Mouse (Mus musculus): Measurements from ENCODE around the gene Serpina3m. TPM values are rescaled to one million over a fixed set of nuclear protein-coding genes. Genes with fewer than 3 reads are reported as not detected.
A peak's percentile ranks its signal among the peaks of the same experiment; 100 is the strongest.

Gene Serpina3m
- polyA plus RNA-seq, 1 experiment from 2014 or later = not detected

DNA sequence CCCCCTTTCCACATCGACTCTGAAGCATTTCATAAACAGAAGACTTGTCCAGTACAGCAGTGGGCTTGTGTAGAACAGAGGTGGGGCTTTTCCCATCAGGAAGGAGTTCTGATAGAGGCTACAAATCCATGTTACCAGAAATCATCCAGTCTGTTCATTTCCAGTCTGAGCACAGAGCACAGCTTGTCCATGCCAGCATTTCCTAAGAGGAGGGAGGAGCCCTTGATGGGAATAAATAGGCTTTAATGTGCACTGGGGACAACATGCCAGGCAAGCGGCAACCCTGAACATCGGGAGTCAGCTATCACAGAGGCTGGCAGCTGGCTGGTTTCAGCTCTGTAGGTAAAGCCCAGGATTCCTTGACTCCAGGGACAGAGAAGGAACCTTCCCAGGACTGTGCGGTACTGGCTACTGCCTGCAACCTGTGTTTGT is 68.2 kb downstream of the Serpina3m start, which contains the start of gene Serpina3n:
TSS of gene Serpina3n (plus strand) at position 276 of the 432 bp plus-strand sequence.
- Histone ChIP-seq H3K9ac (no peak within 1 kb of the TSS), H3K4me2 (replicated peaks) (no peak within 1 kb of the TSS), H3K27me3 (replicated peaks) (no peaks in the 10 kb centered on the region), H3K9me3 (no peaks in the 10 kb centered on the region), H3K4me3 (no peak within 1 kb of the TSS), H3K36me3 (no peaks in the 10 kb centered on the region), H3K27ac (no peak within 1 kb of the TSS), H3K4me1 (no peaks in the 10 kb centered on the region)
- WGBS = 63% methylated on average over 4 of the region's 4 CpGs
- ATAC-seq (ENCODE audit: low FRiP score, low read depth) = no peak

DNA sequence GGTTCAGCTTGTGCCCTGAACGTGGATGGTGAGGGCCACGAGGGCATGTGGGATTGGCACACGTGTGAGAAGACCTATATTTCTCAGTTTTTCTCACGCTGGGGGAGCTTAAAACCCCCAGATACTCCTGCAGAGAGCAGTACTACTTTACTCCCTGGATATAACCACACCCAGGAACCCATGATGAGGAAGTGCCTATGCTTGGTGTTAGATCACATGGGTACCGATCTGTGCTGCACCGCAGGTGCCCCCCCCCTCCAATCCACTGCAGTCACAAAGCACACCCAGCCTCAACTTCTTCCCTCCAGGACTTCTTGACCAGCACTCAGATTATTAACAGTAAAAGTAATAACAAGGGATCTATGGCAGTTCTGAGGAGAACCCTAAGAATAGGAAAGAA is 74.2 kb downstream of the Serpina3m start:
- no peak overlapping the region for H3K27ac ChIP-seq
- H3K4me1 ChIP-seq = no peaks in the 10 kb centered on the region
- no peaks in the 10 kb centered on the region for H3K9me3 ChIP-seq
- H3K9ac ChIP-seq = no peak overlapping the region
- WGBS = 89% methylated on average over 6 of the region's 6 CpGs
- no peaks in the 10 kb centered on the region for H3K27me3 ChIP-seq (replicated peaks)
- no peak overlapping the region for H3K4me3 ChIP-seq
- H3K36me3 ChIP-seq = no peaks in the 10 kb centered on the region
- H3K4me2 ChIP-seq (replicated peaks) = no peak overlapping the region
- no peak for ATAC-seq (ENCODE audit: low FRiP score, low read depth)

DNA sequence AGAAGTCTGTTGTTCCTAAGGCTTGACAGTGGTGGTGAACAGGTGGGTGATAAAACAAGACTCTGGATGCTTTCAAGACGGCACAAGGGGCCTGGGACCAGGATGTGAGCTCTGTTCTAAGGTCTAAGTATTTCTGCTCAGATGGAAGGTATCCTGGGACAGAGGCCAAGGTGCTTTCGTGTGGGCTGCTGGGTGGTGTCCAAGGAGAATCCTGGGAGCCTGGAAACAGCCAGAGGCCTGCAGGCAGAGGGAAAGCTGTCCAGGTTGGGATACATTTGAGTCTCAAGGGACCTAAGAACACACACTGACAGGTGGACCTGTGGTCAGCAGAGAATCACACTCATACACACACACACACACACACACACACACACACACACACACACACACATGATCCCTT is 76.3 kb downstream of the Serpina3m start:
- no peak overlapping the region for H3K4me3 ChIP-seq
- no peaks in the 10 kb centered on the region for H3K36me3 ChIP-seq
- no peak overlapping the region for H3K4me2 ChIP-seq (replicated peaks)
- H3K27me3 ChIP-seq (replicated peaks) = no peaks in the 10 kb centered on the region
- no peak overlapping the region for H3K27ac ChIP-seq
- ATAC-seq (ENCODE audit: low FRiP score, low read depth) = no peak
- no peak overlapping the region for H3K9ac ChIP-seq
- H3K4me1 ChIP-seq = no peaks in the 10 kb centered on the region
- H3K9me3 ChIP-seq = no peaks in the 10 kb centered on the region
- 66% methylated on average over 2 of the region's 2 CpGs for WGBS

DNA sequence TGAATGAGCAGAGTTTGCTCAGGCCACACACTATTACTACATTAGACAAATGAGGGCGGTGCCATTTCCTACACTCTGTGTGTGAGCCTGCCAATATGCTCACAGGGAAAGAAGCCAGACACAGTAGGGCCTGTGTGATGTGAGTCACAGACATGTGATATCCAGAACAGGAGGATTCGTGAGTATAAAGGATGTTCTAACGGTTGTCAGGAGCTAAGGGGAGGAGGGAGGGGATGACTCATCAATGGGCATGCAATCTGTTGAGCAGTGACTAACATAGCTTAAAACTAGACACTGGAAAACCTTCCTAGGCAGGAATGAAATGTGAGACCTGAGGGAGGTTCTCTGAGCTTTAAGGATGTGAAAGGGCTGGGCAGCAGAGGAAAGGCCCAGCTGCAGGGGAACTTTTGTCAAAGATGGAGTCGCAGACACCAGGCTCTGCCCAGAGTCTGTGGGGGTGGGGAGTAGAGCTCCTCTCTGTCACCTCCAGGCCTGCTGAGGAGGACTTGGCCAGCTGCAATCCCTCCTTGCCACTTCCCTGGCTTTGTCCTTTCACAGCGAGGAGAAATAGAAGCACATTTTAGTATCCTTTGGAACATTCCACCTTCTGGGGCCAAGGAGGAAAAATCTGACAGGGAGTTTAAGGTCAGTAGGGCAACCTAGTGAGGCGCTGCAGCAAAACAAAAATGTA is 77.5 kb downstream of the Serpina3m start:
- H3K9ac ChIP-seq = no peak overlapping the region
- H3K27ac ChIP-seq = no peak overlapping the region
- H3K27me3 ChIP-seq (replicated peaks) = no peaks in the 10 kb centered on the region
- no peaks in the 10 kb centered on the region for H3K4me1 ChIP-seq
- WGBS = 60% methylated on average over 6 of the region's 6 CpGs
- no peak overlapping the region for H3K4me2 ChIP-seq (replicated peaks)
- no peaks in the 10 kb centered on the region for H3K36me3 ChIP-seq
- no peak for ATAC-seq (ENCODE audit: low FRiP score, low read depth)
- no peaks in the 10 kb centered on the region for H3K9me3 ChIP-seq
- no peak overlapping the region for H3K4me3 ChIP-seq

DNA sequence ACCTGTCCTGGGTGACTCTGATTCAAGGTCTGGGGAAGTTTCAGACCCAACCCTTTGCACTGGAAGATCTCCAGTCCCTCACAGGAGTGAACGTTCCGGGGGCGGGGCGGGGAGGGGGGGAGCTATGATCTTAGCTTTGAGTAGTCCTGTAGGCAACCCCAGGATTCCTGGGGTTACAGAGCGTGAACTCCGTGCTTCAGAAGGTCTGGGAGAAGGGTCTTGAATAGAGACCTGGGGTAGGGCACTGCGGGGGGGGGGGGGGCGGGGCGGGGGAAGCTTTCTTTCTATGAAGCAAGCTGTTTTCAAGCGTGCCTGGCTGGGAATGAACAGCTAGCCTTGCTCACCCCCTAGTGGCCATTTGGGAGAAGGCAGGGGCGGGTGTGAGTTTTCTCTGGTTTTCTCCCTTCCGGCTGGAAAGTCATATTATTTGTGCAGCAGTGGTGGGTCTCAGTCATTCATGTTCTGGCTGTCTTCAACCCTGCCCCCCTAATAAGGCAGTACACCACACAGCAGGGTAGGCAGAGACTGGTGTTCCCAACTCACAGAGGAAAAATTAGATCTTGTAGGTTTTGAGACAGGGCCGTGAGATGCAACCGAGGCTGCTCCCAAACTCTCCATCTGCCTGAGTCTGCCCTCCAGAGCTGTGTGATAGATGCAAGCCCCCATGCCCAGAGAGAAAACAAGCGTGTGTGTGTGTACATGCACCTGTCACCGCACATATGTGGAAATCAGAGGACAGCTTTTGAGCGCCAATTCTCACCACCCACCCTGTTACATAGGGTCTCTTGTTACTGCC is 80.3 kb downstream of the Serpina3m start:
- H3K27me3 ChIP-seq (replicated peaks) = no peaks in the 10 kb centered on the region
- peak; percentile 71 for ATAC-seq (ENCODE audit: low FRiP score, low read depth)
- H3K4me3 ChIP-seq = peak overlapping the region; percentile 23
- no peaks in the 10 kb centered on the region for H3K9me3 ChIP-seq
- H3K27ac ChIP-seq = no peak overlapping the region
- H3K4me2 ChIP-seq (replicated peaks) = peak overlapping the region; percentile 56
- WGBS = 23% methylated on average over 14 of the region's 17 CpGs
- H3K4me1 ChIP-seq = no peaks in the 10 kb centered on the region
- H3K9ac ChIP-seq = no peak overlapping the region
- H3K36me3 ChIP-seq = no peaks in the 10 kb centered on the region

DNA sequence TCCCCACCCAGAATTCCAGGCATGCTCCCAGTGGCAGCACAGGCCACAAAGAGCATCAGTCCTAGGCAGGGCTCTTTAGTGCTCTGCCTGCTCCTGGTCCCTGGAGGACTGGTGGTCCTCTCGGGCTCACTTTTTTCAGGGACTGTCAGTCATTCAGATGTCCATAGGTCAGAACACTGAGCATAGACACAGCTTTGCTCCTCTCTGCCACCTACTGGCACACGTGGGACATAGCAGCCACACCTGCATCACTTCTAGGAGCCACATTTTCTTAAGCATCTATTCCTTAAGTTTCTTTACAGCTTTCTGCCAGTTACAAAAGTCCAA is 80.8 kb downstream of the Serpina3m start:
- peak; percentile 54 for ATAC-seq (ENCODE audit: low FRiP score, low read depth)
- WGBS = 7% methylated on average over 2 of the region's 2 CpGs
- Histone ChIP-seq H3K9ac (no peak overlapping the region), H3K4me2 (replicated peaks) (no peak overlapping the region), H3K27ac (no peak overlapping the region), H3K36me3 (no peaks in the 10 kb centered on the region), H3K4me3 (no peak overlapping the region), H3K4me1 (no peaks in the 10 kb centered on the region), H3K9me3 (no peaks in the 10 kb centered on the region), H3K27me3 (replicated peaks) (no peaks in the 10 kb centered on the region)

DNA sequence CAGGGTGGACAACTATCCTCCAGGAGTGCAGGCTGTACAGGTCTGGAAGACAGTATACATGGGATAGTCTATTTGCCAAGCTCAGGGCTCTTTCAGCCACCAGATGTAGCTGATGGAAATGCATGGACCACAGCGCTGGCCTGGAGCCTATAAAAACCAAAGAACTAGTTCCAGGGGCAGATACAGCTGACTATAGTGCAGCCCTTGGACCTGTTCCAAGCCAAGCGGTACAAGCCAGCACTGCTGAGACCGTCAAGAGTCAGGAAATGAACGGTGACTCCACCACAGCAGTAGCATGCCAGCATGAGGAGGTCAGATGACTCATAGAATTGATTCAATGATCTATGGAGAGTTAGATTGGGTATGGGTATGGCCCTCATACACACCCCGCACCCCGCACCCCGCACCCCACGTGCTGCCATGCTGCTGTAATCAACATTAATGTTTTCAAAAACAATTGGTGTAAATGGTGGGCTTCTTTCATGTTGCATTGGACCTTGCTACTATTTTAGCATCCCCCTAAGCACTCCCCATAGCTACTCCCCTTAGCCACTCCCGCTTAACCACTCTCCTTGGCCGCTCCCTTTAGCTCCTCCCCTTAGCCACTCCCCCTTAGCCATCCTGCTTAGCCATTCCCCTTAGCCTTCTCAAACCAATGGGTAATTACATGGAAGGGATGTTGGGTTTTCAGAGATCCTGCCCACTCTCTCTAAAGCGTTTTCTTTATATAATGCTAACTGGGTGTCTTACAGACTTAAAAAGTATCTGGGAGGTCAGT is 84.5 kb downstream of the Serpina3m start:
- H3K9ac ChIP-seq = no peak overlapping the region
- H3K4me1 ChIP-seq = no peaks in the 10 kb centered on the region
- no peak for ATAC-seq (ENCODE audit: low FRiP score, low read depth)
- no peak overlapping the region for H3K4me2 ChIP-seq (replicated peaks)
- no peaks in the 10 kb centered on the region for H3K36me3 ChIP-seq
- H3K27ac ChIP-seq = no peak overlapping the region
- H3K4me3 ChIP-seq = no peak overlapping the region
- no peaks in the 10 kb centered on the region for H3K9me3 ChIP-seq
- 78% methylated on average over 11 of the region's 11 CpGs for WGBS
- H3K27me3 ChIP-seq (replicated peaks) = no peaks in the 10 kb centered on the region

DNA sequence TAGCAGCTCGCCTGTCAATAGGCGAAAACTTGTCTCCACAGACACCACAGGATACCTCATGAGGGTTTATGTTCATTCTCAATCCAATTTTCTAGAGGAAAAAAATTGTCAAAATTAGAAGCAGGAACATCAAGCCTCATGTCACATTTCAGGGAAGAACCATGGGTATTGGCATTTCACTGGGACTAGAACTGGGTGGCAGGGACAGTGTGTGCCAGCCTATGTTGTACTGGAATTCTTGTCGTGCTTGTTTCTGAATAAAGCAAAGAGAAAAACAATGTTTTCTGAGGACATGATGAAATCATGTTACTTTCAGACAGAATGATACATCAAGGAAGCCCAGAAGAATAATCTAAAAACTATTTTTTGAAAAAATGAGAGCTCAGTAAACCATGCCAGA is 87.3 kb downstream of the Serpina3m start:
- no peak overlapping the region for H3K27ac ChIP-seq
- WGBS = 82% methylated on average over 3 of the region's 3 CpGs

DNA sequence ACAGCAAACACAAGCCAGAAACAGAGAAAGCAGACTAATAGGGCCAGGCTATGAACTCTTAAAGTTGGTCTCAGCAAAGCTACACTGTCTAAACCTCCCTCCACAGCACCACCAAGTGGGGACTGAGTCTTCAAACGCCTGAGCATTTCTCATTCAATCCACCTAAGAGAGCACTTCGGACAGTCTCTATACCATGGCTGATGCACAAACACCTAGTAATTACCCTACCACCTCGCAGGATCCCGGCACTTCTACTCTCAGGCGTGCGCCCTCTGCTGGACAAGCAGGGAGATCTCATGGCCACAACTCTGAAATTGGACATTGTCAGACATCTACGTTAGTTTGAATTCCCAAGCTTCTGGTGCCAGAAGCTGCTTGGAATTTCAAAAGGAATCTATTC is 88.6 kb downstream of the Serpina3m start:
- Histone ChIP-seq H3K27ac (no peak overlapping the region), H3K9ac (no peak overlapping the region), H3K4me3 (no peak overlapping the region), H3K9me3 (no peaks in the 10 kb centered on the region), H3K4me2 (replicated peaks) (no peak overlapping the region), H3K36me3 (no peaks in the 10 kb centered on the region), H3K27me3 (replicated peaks) (no peaks in the 10 kb centered on the region), H3K4me1 (no peaks in the 10 kb centered on the region)
- 11% methylated on average over 7 of the region's 7 CpGs for WGBS
- peak; percentile 63; the same call in 1 of the 2 replicates for ATAC-seq (ENCODE audit: low FRiP score, low read depth)

More for the DNA sequence above, 87.3 kb downstream of the Serpina3m start:
- Histone ChIP-seq H3K36me3 (no peaks in the 10 kb centered on the region), H3K27me3 (replicated peaks) (no peaks in the 10 kb centered on the region), H3K9me3 (no peaks in the 10 kb centered on the region), H3K4me1 (no peaks in the 10 kb centered on the region), H3K4me2 (replicated peaks) (no peak overlapping the region), H3K4me3 (no peak overlapping the region), H3K9ac (no peak overlapping the region)
- ATAC-seq (ENCODE audit: low FRiP score, low read depth) = no peak

DNA sequence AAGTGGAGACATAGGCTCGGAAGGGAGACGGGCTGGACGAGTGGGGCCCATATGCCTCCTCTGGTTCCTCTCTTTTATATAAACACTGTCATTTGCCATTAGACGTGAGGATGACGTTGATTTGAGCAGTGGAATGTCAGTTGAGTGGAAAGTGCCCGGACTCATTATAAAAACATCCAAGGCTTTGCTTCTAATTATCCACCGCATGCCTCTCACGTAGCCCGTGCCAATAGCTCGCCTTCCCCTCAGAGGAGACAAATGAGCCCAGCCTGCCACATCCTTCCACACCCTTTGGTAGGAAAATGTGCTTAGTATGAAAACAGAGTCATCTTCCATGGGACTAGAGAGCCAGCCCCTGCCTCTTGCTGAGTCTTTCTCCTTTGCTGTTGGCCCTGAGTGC is 93.1 kb downstream of the Serpina3m start:
- H3K9ac ChIP-seq = no peak overlapping the region
- H3K27ac ChIP-seq = no peak overlapping the region
- no peak for ATAC-seq (ENCODE audit: low FRiP score, low read depth)
- no peak overlapping the region for H3K4me2 ChIP-seq (replicated peaks)
- H3K9me3 ChIP-seq = no peaks in the 10 kb centered on the region
- H3K4me1 ChIP-seq = no peaks in the 10 kb centered on the region; the same call in 1 of the 2 replicates
- no peaks in the 10 kb centered on the region for H3K27me3 ChIP-seq (replicated peaks)
- 72% methylated on average over 10 of the region's 10 CpGs for WGBS
- H3K4me3 ChIP-seq = no peak overlapping the region
- no peaks in the 10 kb centered on the region for H3K36me3 ChIP-seq

DNA sequence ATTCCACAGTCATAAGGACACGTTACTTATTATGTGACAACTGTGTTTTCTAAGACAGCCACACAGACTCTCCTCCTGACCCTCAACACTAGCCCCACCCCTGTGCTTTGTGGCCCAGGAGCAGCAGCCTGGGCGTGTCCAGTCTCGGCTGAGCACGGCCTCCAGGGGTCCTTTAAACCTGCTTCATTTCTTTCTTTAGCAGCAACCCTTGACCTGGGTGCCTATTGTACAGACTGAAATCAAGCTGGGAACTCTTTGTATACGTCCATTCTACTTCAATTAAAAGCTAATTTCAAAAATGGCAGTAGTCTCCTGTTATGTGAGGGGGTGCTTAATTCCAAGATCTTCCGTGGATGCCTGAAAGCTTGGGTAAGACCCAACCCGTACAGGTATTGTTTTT is 94.9 kb downstream of the Serpina3m start:
- H3K4me3 ChIP-seq = no peak overlapping the region
- H3K36me3 ChIP-seq = no peaks in the 10 kb centered on the region
- WGBS = 24% methylated on average over 7 of the region's 7 CpGs
- H3K4me1 ChIP-seq = no peaks in the 10 kb centered on the region; the same call in 1 of the 2 replicates
- ATAC-seq (ENCODE audit: low FRiP score, low read depth) = 0 out of 2 replicates have a peak, but pooled peaks have one; percentile 19
- H3K9me3 ChIP-seq = no peaks in the 10 kb centered on the region
- H3K27ac ChIP-seq = no peak overlapping the region
- H3K9ac ChIP-seq = no peak overlapping the region
- H3K27me3 ChIP-seq (replicated peaks) = no peaks in the 10 kb centered on the region
- H3K4me2 ChIP-seq (replicated peaks) = no peak overlapping the region

All from neural tube, embryonic 12.5 days (tissue).